ENCODE assay signal across 8 mouse cellular contexts in the genomic region with DNA sequence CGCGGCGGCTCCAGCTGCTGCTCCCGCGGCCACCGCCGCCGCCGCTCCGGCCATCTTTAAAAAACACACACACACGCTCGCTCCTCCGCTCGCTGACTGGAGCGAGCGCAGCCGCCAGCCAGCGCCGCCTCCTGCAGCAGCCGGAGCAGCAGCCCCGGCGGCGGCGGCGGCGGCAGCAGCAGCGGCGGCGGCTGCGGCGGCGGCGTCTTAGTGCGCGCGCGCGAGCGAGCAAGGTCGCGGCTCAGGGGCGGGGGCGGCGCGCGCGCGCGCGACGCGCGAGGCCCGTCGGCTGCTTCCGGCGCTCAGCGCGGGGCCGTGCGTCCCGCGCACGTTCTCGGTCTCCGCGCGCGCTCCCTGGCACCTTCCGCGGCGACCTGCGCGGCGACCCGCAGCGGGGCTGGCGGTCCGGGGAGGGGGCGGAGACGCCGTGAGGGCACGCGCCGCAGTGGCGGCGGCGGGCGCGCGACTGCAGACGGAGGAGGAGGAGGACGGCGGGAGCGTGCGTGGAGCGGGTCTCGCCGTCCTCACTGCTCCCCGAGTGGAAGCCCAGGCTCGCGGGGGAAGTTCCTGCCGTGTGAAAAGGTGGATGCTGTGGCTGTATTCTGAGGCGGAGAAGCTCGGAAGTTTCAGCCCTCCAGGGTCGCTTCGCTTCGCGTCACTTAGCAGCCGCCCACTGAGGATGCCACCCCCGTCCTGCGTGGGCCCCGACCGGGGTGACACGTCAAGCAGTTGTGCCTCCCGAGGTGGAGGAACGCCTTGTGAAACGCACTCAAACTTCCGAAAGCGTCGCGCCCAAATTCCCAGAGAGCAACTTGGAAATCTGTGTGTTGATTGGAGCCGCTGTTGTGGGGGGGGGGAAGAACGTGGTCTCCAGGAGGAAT. TPM values are rescaled to one million over a fixed set of nuclear protein-coding genes. Genes with fewer than 3 reads are reported as not detected.
DNase-seq lines count a peak whose midpoint lies in the region; ATAC-seq lines count a peak whose summit lies in the region.

Gene Kdm7a, minus strand, starts transcription at position 209 of the 881 bp plus-strand sequence.

- peaks cover 11% of the 10 kb centered on the region for H3K4me1 ChIP-seq in hindbrain, embryonic 16.5 days (ENCODE audit: control insufficient read depth, insufficient read depth, low read depth, low read length)

- H3K9ac ChIP-seq in hindbrain, embryonic 16.5 days (ENCODE audit: low read depth, low read length): peak within 1 kb of the TSS; percentile 97

- H3K4me3 ChIP-seq in hindbrain, embryonic 16.5 days (ENCODE audit: low read length): peak within 1 kb of the TSS; percentile 100

- peak; percentile 90 for ATAC-seq in hindbrain, embryonic 16.5 days

- no peaks in the 10 kb centered on the region for H3K9me3 ChIP-seq in hindbrain, embryonic 16.5 days (ENCODE audit: control insufficient read depth, low read length)

- WGBS in hindbrain, embryonic 16.5 days: under 1% methylated on average over 81 of the region's 124 CpGs

- H3K27ac ChIP-seq in hindbrain, embryonic 16.5 days (ENCODE audit: low read depth, low read length): peak within 1 kb of the TSS; percentile 97

- H3K27me3 ChIP-seq in hindbrain, embryonic 16.5 days (replicated peaks; ENCODE audit: control insufficient read depth, insufficient read depth, low read length): no peaks in the 10 kb centered on the region

- DNase-seq in WW6 (ENCODE audit: low read depth, low spot score): peak; percentile 57
- peak; percentile 60 to 87 for DNase-seq in cerebellum, postnatal 4 days (ENCODE audit: low spot score in 2 of 2)
- DNase-seq in gastrocnemius, adult 18-20 months (ENCODE audit: low spot score): peak; percentile 84
- DNase-seq in left cerebral cortex, adult 18-20 months (ENCODE audit: low spot score in 2 of 2): peak; percentile 70 to 87
- DNase-seq in lung, postnatal 4 days: peak; percentile 90 to 96
- peak; percentile 94 for DNase-seq in retina, postnatal 1 day
- peak; percentile 93 for DNase-seq in thymus, postnatal 4 days

- H3K36me3 ChIP-seq in hindbrain, embryonic 16.5 days (ENCODE audit: control insufficient read depth, insufficient read depth, low read length): no peaks in the 10 kb centered on the region

- peak within 1 kb of the TSS; percentile 85 for H3K4me2 ChIP-seq in hindbrain, embryonic 16.5 days (ENCODE audit: low read length)

RNA-seq across cellular contexts. Expression of gene Kdm7a, which starts in this region (rescaled TPM):
- total RNA-seq in gastrocnemius, adult 18-20 months (2021): 10 to 100 TPM; 25.3 to 26.2 TPM
- polyA plus RNA-seq in hindbrain, embryonic 16.5 days (2015; fragmentation: Nextera tagmentation; extraction: Ambion mirVana): 3.3 and 4.5 TPM in 2 replicates
- 10 to 100 TPM; 40.2 to 47.6 TPM for total RNA-seq in left cerebral cortex, adult 18-20 months (2021)

Comparison
In these comparisons a context has a peak if more than half of its experiments do, and no peak if none do; other contexts are left out.
1. Peak in every context shown above with its lines: DNase-seq, ATAC-seq, H3K4me3 ChIP-seq and H3K27ac ChIP-seq.